Mouse (Mus musculus) MEL (cell line): ENCODE measurements around the gene Tiam1.

ENCODE experiments used
- CHD2 ChIP-seq: IDR thresholded peaks from 2 replicates; pipeline ENCODE4 v1.6.1; 2011; ENCODE audit warnings: low read length, improper control_type of control experiment
- CTCF ChIP-seq, 3 experiments: IDR thresholded peaks in 2 of 3; conservative IDR thresholded peaks in 1 of 3; 2 replicates each; pipeline ENCODE4 v1.5.1; 2011 to 2012; ENCODE audit warnings: low read length in 3 of 3, low read depth in 2 of 3, mild to moderate bottlenecking in 2 of 3, improper control_type of control experiment in 1 of 3, inconsistent platforms in 1 of 3, mixed read lengths in 1 of 3, moderate library complexity in 1 of 3; ENCODE audit not compliant: control insufficient read depth in 1 of 3, insufficient read depth in 1 of 3, poor library complexity in 1 of 3, severe bottlenecking in 1 of 3
- ZMIZ1 ChIP-seq: IDR thresholded peaks from 2 replicates; pipeline ENCODE4 v1.6.1; 2012; ENCODE audit warnings: low read depth, mild to moderate bottlenecking, inconsistent platforms, low read length, improper control_type of control experiment, moderate library complexity

DNA sequence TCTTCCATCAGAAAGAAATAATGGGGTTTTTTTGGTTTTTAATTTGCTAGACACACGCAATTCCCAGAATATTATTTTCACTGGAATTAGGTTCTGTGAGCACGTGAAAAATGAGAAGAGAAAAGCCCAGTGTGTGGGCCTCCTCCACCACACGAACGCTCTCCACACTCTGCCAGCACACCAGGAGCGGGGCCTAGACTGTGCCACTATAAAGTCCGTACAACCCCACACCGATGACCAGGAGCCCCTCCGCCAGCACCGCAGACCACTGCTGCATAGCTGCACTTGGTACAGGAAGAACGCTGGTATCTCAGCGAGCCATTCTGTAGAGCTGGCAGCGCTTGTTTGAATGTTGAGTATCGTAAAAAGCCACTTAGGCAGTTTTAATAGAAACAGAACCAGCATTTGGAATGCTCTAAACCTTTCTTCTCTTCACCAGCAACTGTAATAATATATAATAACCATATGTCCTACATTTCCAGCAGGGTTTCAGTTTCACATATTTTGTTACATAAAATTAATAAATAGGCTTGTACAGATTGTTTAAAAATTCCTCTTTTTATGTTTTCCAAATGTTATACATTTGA, 136.1 kb downstream of the Tiam1 start:
- TF ChIP-seq CTCF (IDR thresholded peaks at IDR 0.05 in 2 of 3, conservative IDR thresholded peaks at IDR 0.05 in 1 of 3; ENCODE audit: control insufficient read depth in 1 of 3, insufficient read depth in 1 of 3, low read depth in 2 of 3, low read length in 3 of 3, poor library complexity in 1 of 3, severe bottlenecking in 1 of 3) (no peak), CHD2 (no peak), ZMIZ1 (no peak)
